Mouse (Mus musculus) adrenal gland (tissue): ENCODE results near the gene Clmn.
"Not testable (repeated sequence)": the region's sequence is repeated elsewhere in the genome, so short reads cannot be mapped to it uniquely, and the experiment has no call there.

ENCODE experiments used
- intact Hi-C: fragments of 180-260 bp; cut with DNase I; formaldehyde crosslinking; loops from one replicate; pipeline ENCODE4 v1.15.1; 2025

Gene Clmn

GRCm38 (mm10) chr12:104761411-104761810, 103.5 kb downstream of the Clmn start:
- intact Hi-C loops, result no loop called here

- intact Hi-C loops, result loop anchor here (10.0 kb wide), 1 partner anchor 277 kb away; the partner anchor contains the start of gene Glrx5
Observed at GRCm38 (mm10) chr12:104758066-104758465, 106.8 kb downstream of the Clmn start.

- intact Hi-C loops, result loop anchor here (10.0 kb wide), 1 partner anchor 281 kb away; the partner anchor contains the start of gene Glrx5
Observed at GRCm38 (mm10) chr12:104753686-104754085, 111.2 kb downstream of the Clmn start.

GRCm38 (mm10) chr12:104751814-104752765, 112.8 kb downstream of the Clmn start, which contains the start of gene Dicer1:
Gene Dicer1, minus strand, starts transcription at chr12:104751952.
- intact Hi-C loops, result loop anchor here (10.0 kb wide), 1 partner anchor 283 kb away; the partner anchor contains the start of gene Glrx5

- intact Hi-C loops, result loop anchor here (10.0 kb wide), 1 partner anchor 283 kb away; the partner anchor contains the start of gene Glrx5
Observed at GRCm38 (mm10) chr12:104751331-104751813, 113.5 kb downstream of the Clmn start.

- intact Hi-C loops, result no loop called here
Observed at GRCm38 (mm10) chr12:104748946-104749345, 115.9 kb downstream of the Clmn start.

- intact Hi-C loops, result no loop called here
Observed at GRCm38 (mm10) chr12:104747252-104747651, 117.6 kb downstream of the Clmn start.

GRCm38 (mm10) chr12:104746601-104747000, 118.3 kb downstream of the Clmn start:
- intact Hi-C loops, result no loop called here

- intact Hi-C loops, result no loop called here
Observed at GRCm38 (mm10) chr12:104743687-104744086, 121.2 kb downstream of the Clmn start.

GRCm38 (mm10) chr12:104742247-104742646, 122.6 kb downstream of the Clmn start:
- intact Hi-C loops, result no loop called here

GRCm38 (mm10) chr12:104740841-104741787, 123.8 kb downstream of the Clmn start:
- intact Hi-C loops, result no loop called here

- intact Hi-C loops, result no loop called here
Observed at GRCm38 (mm10) chr12:104738931-104739330, 125.9 kb downstream of the Clmn start.

- intact Hi-C loops, result no loop called here
Observed at GRCm38 (mm10) chr12:104738446-104738845, 126.4 kb downstream of the Clmn start.

GRCm38 (mm10) chr12:104737666-104738065, 127.2 kb downstream of the Clmn start:
- intact Hi-C loops, result no loop called here

- intact Hi-C loops, result no loop called here
Observed at GRCm38 (mm10) chr12:104735993-104736395, 128.9 kb downstream of the Clmn start.

- intact Hi-C loops, result no loop called here
Observed at GRCm38 (mm10) chr12:104733165-104733564, 131.7 kb downstream of the Clmn start.

- intact Hi-C loops, result no loop called here
Observed at GRCm38 (mm10) chr12:104731782-104732181, 133.1 kb downstream of the Clmn start.

- intact Hi-C loops, result not testable (repeated sequence)
Observed at GRCm38 (mm10) chr12:104726436-104726835, 138.4 kb downstream of the Clmn start.

GRCm38 (mm10) chr12:104722056-104722455, 142.8 kb downstream of the Clmn start:
- intact Hi-C loops, result no loop called here

GRCm38 (mm10) chr12:104721011-104721410, 143.9 kb downstream of the Clmn start:
- intact Hi-C loops, result no loop called here

GRCm38 (mm10) chr12:104718956-104719355, 145.9 kb downstream of the Clmn start:
- intact Hi-C loops, result loop anchor here (10.0 kb wide), 1 partner anchor 216 kb away; no protein-coding TSS in a partner anchor
